Mouse (Mus musculus) midbrain, postnatal 0 days (tissue): ENCODE measurements at regions not wholly inside any gene's neighbourhood (a gene's known extent, or its start where the extent isn't known, plus 50 kb on each side); places are given as distances from the start of the nearest gene placed in this dataset.

ENCODE experiments used
- ATAC-seq: fragments of 200-750 bp; cut with Nextera tagmentation; 2 replicates; pipeline ENCODE4 v1.8.0; 2017; ENCODE audit warnings: moderate number of reproducible peaks, mild to moderate bottlenecking, moderate TSS enrichment, moderate library complexity; ENCODE audit not compliant: low FRiP score
- DNase-seq: peaks from one replicate; pipeline ENCODE4 v3.0.0-alpha.2; 2015; ENCODE audit warnings: low spot score
- H3K27ac ChIP-seq: fragments of 300-500 bp; sonication (generic); 2 replicates; pipeline ENCODE4 v1.5.1; 2014; ENCODE audit warnings: low read depth, mild to moderate bottlenecking, low read length, mixed read lengths
- H3K27me3 ChIP-seq: fragments of 300-500 bp; sonication (generic); 2 replicates; pipeline ENCODE4 v1.6.1; 2014; ENCODE audit warnings: low read length, control low read depth, mixed read lengths; ENCODE audit not compliant: insufficient read depth
- H3K36me3 ChIP-seq: fragments of 300-500 bp; sonication (generic); 2 replicates; pipeline ENCODE4 v1.6.1; 2014; ENCODE audit warnings: low read length, control low read depth, mixed read lengths; ENCODE audit not compliant: insufficient read depth
- H3K4me1 ChIP-seq: fragments of 300-500 bp; sonication (generic); 2 replicates; pipeline ENCODE4 v1.6.1; 2014; ENCODE audit warnings: mild to moderate bottlenecking, control low read depth, antibody characterized with exemption, low read length, mixed read lengths; ENCODE audit not compliant: insufficient read depth
- H3K4me2 ChIP-seq: fragments of 300-500 bp; sonication (generic); 2 replicates; pipeline ENCODE4 v1.6.1; 2014; ENCODE audit warnings: low read depth, mild to moderate bottlenecking, low read length, mixed read lengths; ENCODE audit not compliant: poor library complexity, severe bottlenecking
- H3K4me3 ChIP-seq: fragments of 300-500 bp; sonication (generic); 2 replicates; pipeline ENCODE4 v1.5.1; 2014; ENCODE audit warnings: low read depth, mild to moderate bottlenecking, low read length, moderate library complexity
- H3K9ac ChIP-seq: fragments of 300-500 bp; sonication (generic); replicated peaks from 2 replicates; pipeline ENCODE4 v1.6.1; 2014; ENCODE audit warnings: mild to moderate bottlenecking, low read length, moderate library complexity, mixed read lengths; ENCODE audit not compliant: poor library complexity, severe bottlenecking
- H3K9me3 ChIP-seq: fragments of 300-500 bp; sonication (generic); 2 replicates; pipeline ENCODE4 v1.6.1; 2016; ENCODE audit warnings: low read length, control low read depth
- CTCF ChIP-seq: IDR thresholded peaks from 2 replicates; pipeline ENCODE4 v1.5.1; 2016; ENCODE audit warnings: antibody characterized with exemption, mild to moderate bottlenecking
- WGBS: fragments of 180-500 bp; shearing (Covaris S2); extraction: QIAGEN DNeasy Blood & Tissue Kit; methylation state at CpG from one replicate; pipeline ENCODE4 v1.1.7; 2014; 5-methylcytosine and 5-hydroxymethylcytosine counted together

DNA sequence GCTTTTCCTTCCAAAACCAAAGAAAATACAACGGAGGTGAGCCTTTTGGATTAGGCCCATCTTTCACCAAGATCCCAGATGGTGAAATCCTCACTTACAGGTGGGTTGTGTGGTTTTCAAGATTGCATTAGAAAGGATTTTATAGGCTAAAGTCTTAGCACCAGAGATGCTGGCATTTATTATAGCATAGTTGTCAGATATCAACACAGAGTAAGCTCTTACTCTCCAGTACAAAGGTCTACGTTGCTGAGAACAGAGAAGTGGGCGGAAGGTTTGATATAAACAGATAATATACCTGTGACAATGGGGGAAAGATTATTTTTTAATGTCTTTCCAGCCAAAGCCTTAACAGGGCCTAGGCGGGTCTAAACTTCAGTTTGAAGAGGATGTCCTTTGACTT, 57.4 kb upstream of the Cyp1b1 start:
- H3K36me3 ChIP-seq, result no peaks in the 10 kb centered on the region
- no peak overlapping the region for H3K9ac ChIP-seq
- H3K4me2 ChIP-seq, result no peak overlapping the region
- no peaks in the 10 kb centered on the region for H3K4me1 ChIP-seq
- no peak for ATAC-seq
- H3K9me3 ChIP-seq, result no peaks in the 10 kb centered on the region
- DNase-seq, result no peak
- TF ChIP-seq CTCF, result no peak
- H3K27me3 ChIP-seq, result no peaks in the 10 kb centered on the region
- WGBS, result 68% methylated on average over 4 of the region's 4 CpGs
- H3K4me3 ChIP-seq, result no peak overlapping the region
- no peak overlapping the region for H3K27ac ChIP-seq

DNA sequence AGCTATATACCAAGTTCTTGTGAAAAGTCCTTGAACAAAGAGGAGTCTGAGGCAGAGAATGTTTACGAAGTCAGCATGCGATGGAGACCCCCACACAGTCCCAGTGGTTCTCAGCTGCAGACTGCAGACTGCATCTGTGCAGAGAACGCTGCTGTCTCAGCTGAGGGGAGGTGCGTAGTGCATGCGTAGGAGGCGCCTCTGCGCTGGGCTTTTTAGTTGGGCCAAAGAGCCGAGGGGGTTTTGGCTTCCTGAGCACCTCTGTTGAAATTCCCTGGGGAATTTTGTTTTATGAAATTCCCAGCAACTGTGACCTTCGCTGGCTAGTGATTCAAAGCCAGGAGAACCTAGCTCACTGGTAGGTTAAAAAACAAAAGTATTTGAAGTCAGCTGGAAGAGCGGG, 56.9 kb upstream of the Cyp1b1 start:
- 15% methylated on average over 10 of the region's 10 CpGs for WGBS
- no peak overlapping the region for H3K4me2 ChIP-seq

DNA sequence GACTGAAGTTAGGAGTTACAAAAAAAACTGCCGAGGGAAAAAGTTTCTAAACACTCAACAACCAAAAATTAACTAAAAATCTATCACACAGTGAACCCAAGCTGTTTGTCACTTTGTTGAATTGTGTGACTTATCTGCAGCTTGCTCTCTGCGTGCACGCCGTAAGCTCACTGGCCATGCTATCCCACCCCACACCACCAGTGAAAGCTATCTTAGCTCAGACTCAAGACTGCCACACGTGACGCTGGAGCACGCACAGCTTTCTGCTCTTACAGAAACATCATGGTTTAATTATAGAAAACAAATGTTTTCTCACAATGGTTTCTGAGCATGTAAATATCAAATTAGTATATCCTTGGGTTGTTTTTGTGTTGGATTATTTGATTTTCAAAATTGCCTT, 56.0 kb upstream of the Cyp1b1 start:
- no peak overlapping the region for H3K4me3 ChIP-seq
- H3K4me2 ChIP-seq, result no peak overlapping the region
- no peaks in the 10 kb centered on the region for H3K36me3 ChIP-seq
- DNase-seq (no peak), ATAC-seq (no peak)
- H3K27ac ChIP-seq, result no peak overlapping the region
- H3K27me3 ChIP-seq, result no peaks in the 10 kb centered on the region
- 84% methylated on average over 7 of the region's 7 CpGs for WGBS
- H3K9me3 ChIP-seq, result no peaks in the 10 kb centered on the region
- H3K4me1 ChIP-seq, result no peaks in the 10 kb centered on the region
- TF ChIP-seq CTCF, result no peak
- H3K9ac ChIP-seq, result no peak overlapping the region

More for the DNA sequence above, 56.9 kb upstream of the Cyp1b1 start:
- Histone ChIP-seq H3K9me3 (no peaks in the 10 kb centered on the region), H3K4me3 (no peak overlapping the region), H3K4me1 (no peaks in the 10 kb centered on the region), H3K9ac (no peak overlapping the region), H3K27ac (no peak overlapping the region), H3K36me3 (no peaks in the 10 kb centered on the region), H3K27me3 (no peaks in the 10 kb centered on the region)
- ATAC-seq (no peak), DNase-seq (peak; percentile 40)
- no peak for TF ChIP-seq CTCF

DNA sequence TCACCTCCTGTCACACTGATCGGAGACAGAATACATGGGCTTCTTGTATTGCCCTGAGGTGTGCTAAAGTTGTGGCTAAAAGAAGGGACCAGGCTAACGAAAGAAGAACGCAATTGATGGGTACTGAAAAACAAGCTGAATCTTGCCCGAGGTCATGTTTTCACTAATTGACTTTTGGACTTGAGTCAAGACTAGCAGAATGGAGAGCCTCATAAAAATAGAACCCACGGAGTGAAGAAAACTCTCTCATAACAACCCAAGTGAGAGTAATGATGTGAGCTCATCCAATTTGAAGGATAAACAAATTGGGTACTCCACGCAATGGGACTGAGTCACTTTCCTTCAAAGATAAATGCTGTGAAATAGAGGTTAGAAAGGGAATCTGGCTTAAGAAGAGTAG, 55.0 kb upstream of the Cyp1b1 start:
- Histone ChIP-seq H3K4me1 (no peaks in the 10 kb centered on the region), H3K4me3 (no peak overlapping the region), H3K27ac (no peak overlapping the region), H3K36me3 (no peaks in the 10 kb centered on the region), H3K9me3 (no peaks in the 10 kb centered on the region), H3K27me3 (no peaks in the 10 kb centered on the region), H3K9ac (no peak overlapping the region), H3K4me2 (no peak overlapping the region)
- TF ChIP-seq CTCF, result no peak
- DNase-seq, result no peak
- no peak for ATAC-seq
- WGBS, result 80% methylated on average over 6 of the region's 6 CpGs

DNA sequence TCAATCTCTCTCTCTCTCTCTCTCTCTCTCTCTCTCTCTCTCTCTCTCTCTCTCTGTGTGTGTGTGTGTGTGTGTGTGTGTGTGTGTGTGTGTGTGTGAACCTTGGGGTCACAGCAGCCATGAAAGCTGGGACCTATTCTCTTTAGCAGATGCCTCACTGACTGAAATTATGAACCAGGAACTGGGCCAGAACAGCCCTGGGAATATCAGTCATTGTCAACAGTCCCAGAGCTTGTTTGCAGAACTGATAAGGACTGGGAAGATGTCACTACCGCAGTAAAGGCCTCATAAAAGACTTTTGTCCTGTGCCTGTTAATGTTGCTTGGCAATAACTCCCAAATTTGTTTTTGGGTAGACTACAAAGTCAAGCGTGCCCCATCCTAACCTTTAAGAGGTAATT, 53.2 kb upstream of the Cyp1b1 start:
- H3K27me3 ChIP-seq, result no peaks in the 10 kb centered on the region
- H3K4me2 ChIP-seq, result no peak overlapping the region
- H3K36me3 ChIP-seq, result no peaks in the 10 kb centered on the region
- no peak for DNase-seq
- no peak for TF ChIP-seq CTCF
- H3K9ac ChIP-seq, result no peak overlapping the region
- no peaks in the 10 kb centered on the region for H3K4me1 ChIP-seq
- WGBS, result 61% methylated on average over 2 of the region's 2 CpGs
- H3K9me3 ChIP-seq, result no peaks in the 10 kb centered on the region
- ATAC-seq, result no peak
- H3K4me3 ChIP-seq, result no peak overlapping the region
- H3K27ac ChIP-seq, result no peak overlapping the region

DNA sequence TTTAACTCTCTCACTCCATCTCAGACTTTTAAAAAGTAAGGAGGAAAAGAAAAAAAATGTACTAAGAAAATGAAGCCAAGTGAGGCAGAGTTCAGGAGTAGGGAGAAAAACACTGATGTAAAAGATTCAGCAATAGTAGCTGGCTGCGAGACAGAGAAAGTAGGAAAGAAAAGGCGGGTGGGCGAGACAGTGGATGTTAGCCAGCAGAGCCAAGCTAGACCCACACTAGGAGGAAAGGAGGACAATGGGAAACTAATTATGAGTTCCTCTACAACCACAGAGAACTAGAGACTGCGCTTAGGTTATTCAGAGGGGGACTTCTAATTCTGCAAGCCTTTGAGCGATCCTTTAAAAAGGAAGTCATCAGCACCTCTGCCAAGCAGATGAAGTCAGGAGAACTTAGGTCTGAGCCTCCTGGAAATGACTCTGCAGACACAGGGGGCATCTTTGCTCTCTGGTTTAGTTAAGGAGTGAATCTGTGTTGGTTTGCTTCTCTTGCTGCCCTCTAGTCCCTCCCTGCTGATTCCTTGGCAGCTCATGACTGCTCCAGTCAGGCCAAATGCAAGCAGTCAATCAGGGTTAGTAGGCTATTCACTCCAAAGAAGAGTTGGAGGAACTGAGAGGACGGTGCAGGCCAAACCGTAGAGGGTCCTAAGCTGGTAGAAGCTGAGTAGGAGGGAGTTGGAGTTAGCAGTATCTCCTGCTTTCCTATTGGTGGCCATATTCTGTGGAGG, 50.4 kb upstream of the Cyp1b1 start:
- peak; percentile 69 for DNase-seq
- 66% methylated on average over 7 of the region's 7 CpGs for WGBS
- TF ChIP-seq CTCF, result no peak
- Histone ChIP-seq H3K4me3 (no peak overlapping the region), H3K4me1 (no peaks in the 10 kb centered on the region), H3K36me3 (no peaks in the 10 kb centered on the region), H3K9me3 (no peaks in the 10 kb centered on the region), H3K9ac (no peak overlapping the region), H3K4me2 (no peak overlapping the region), H3K27ac (peak overlapping the region; percentile 57), H3K27me3 (no peaks in the 10 kb centered on the region)
- ATAC-seq, result peak; percentile 62
